Mouse (Mus musculus): ENCODE results near the gene Mta1. TPM values are rescaled to one million over a fixed set of nuclear protein-coding genes. Genes with fewer than 3 reads are reported as not detected.

The Mta1 gene
- polyA plus RNA-seq, 1 experiment from 2014 or later: 15.5 TPM

GRCm38 (mm10) chr12:113106386-113106785 is 8.3 kb downstream of the Mta1 start:
- peaks cover 13 to 43% of the 10 kb centered on the region in 2 experiments for H3K4me1 ChIP-seq (ENCODE audit: control insufficient read depth in 2 of 2, insufficient read depth in 2 of 2, low read length in 2 of 2)
- H3K27me3 ChIP-seq (ENCODE audit: control insufficient read depth, insufficient read depth, low read length): no peaks in the 10 kb centered on the region
- 0 out of 2 replicates have a peak, but pooled peaks cover 3% of the 10 kb centered on the region for H3K36me3 ChIP-seq (ENCODE audit: control insufficient read depth, insufficient read depth, low read length)
- H3K9ac ChIP-seq (ENCODE audit: low read length): no peak overlapping the region
- WGBS: 87% methylated on average over 6 of the region's 6 CpGs
- H3K27ac ChIP-seq (replicated peaks in 1 of 2; ENCODE audit: control insufficient read depth in 1 of 2, insufficient read depth in 1 of 2, low read depth in 2 of 2, low read length in 2 of 2): no peak overlapping the region
- H3K4me2 ChIP-seq (ENCODE audit: low read length): no peak overlapping the region
- no peak for ATAC-seq (ENCODE audit: insufficient number of reproducible peaks, insufficient read depth, low FRiP score, low read depth)
- H3K9me3 ChIP-seq (ENCODE audit: control insufficient read depth, low read length): no peaks in the 10 kb centered on the region
- H3K4me3 ChIP-seq (ENCODE audit: control insufficient read depth in 1 of 2, insufficient read depth in 1 of 2, low read depth in 1 of 2, low read length in 2 of 2): no peak overlapping the region

- no peak overlapping the region for H3K4me3 ChIP-seq (ENCODE audit: control insufficient read depth in 1 of 2, insufficient read depth in 1 of 2, low read depth in 1 of 2, low read length in 2 of 2)
- peaks cover 11% of the 10 kb centered on the region for H3K36me3 ChIP-seq (ENCODE audit: control insufficient read depth, insufficient read depth, low read length)
- H3K9ac ChIP-seq (ENCODE audit: low read length): no peak overlapping the region
- no peak for ATAC-seq (ENCODE audit: insufficient number of reproducible peaks, insufficient read depth, low FRiP score, low read depth)
- H3K4me2 ChIP-seq (ENCODE audit: low read length): no peak overlapping the region
- H3K9me3 ChIP-seq (ENCODE audit: control insufficient read depth, low read length): no peaks in the 10 kb centered on the region
- H3K27ac ChIP-seq (replicated peaks in 1 of 2; ENCODE audit: control insufficient read depth in 1 of 2, insufficient read depth in 1 of 2, low read depth in 2 of 2, low read length in 2 of 2): no peak overlapping the region; a peak in 1 of 4 replicates
- peaks cover 13 to 37% of the 10 kb centered on the region in 2 experiments for H3K4me1 ChIP-seq (ENCODE audit: control insufficient read depth in 2 of 2, insufficient read depth in 2 of 2, low read length in 2 of 2)
- H3K27me3 ChIP-seq (ENCODE audit: control insufficient read depth, insufficient read depth, low read length): no peaks in the 10 kb centered on the region
- 69% methylated on average over 4 of the region's 4 CpGs for whole genome bisulfite sequencing
Measured at GRCm38 (mm10) chr12:113107431-113108124, 9.5 kb downstream of the Mta1 start.

- no peak overlapping the region for H3K9ac ChIP-seq (ENCODE audit: low read length)
- WGBS: 84% methylated on average over 17 of the region's 17 CpGs
- peaks cover 20% of the 10 kb centered on the region for H3K36me3 ChIP-seq (ENCODE audit: control insufficient read depth, insufficient read depth, low read length)
- peak; percentile 11; the same call in 1 of the 2 replicates for ATAC-seq (ENCODE audit: insufficient number of reproducible peaks, insufficient read depth, low FRiP score, low read depth)
- no peak overlapping the region for H3K4me3 ChIP-seq (ENCODE audit: control insufficient read depth in 1 of 2, insufficient read depth in 1 of 2, low read depth in 1 of 2, low read length in 2 of 2)
- H3K4me2 ChIP-seq (ENCODE audit: low read length): no peak overlapping the region
- H3K27me3 ChIP-seq (ENCODE audit: control insufficient read depth, insufficient read depth, low read length): no peaks in the 10 kb centered on the region
- no peak overlapping the region for H3K27ac ChIP-seq (replicated peaks in 1 of 2; ENCODE audit: control insufficient read depth in 1 of 2, insufficient read depth in 1 of 2, low read depth in 2 of 2, low read length in 2 of 2)
- peaks cover 11 to 29% of the 10 kb centered on the region in 2 experiments for H3K4me1 ChIP-seq (ENCODE audit: control insufficient read depth in 2 of 2, insufficient read depth in 2 of 2, low read length in 2 of 2)
- no peaks in the 10 kb centered on the region for H3K9me3 ChIP-seq (ENCODE audit: control insufficient read depth, low read length)
Measured at GRCm38 (mm10) chr12:113108528-113109283, 10.6 kb downstream of the Mta1 start.

GRCm38 (mm10) chr12:113109801-113110200 is 11.7 kb downstream of the Mta1 start:
- no peak for ATAC-seq (ENCODE audit: insufficient number of reproducible peaks, insufficient read depth, low FRiP score, low read depth)
- Histone ChIP-seq H3K4me1 (ENCODE audit: control insufficient read depth in 2 of 2, insufficient read depth in 2 of 2, low read length in 2 of 2) (peaks cover 9 to 27% of the 10 kb centered on the region in 2 experiments; a peak in 3 of 4 replicates), H3K4me2 (ENCODE audit: low read length) (no peak overlapping the region), H3K27ac (replicated peaks in 1 of 2; ENCODE audit: control insufficient read depth in 1 of 2, insufficient read depth in 1 of 2, low read depth in 2 of 2, low read length in 2 of 2) (no peak overlapping the region), H3K27me3 (ENCODE audit: control insufficient read depth, insufficient read depth, low read length) (no peaks in the 10 kb centered on the region), H3K9me3 (ENCODE audit: control insufficient read depth, low read length) (no peaks in the 10 kb centered on the region), H3K4me3 (ENCODE audit: control insufficient read depth in 1 of 2, insufficient read depth in 1 of 2, low read depth in 1 of 2, low read length in 2 of 2) (no peak overlapping the region), H3K36me3 (ENCODE audit: control insufficient read depth, insufficient read depth, low read length) (peaks cover 29% of the 10 kb centered on the region), H3K9ac (ENCODE audit: low read length) (no peak overlapping the region)
- WGBS: 91% methylated on average over 10 of the region's 10 CpGs

GRCm38 (mm10) chr12:113114141-113114540 is 16.1 kb downstream of the Mta1 start:
- Histone ChIP-seq H3K27me3 (ENCODE audit: control insufficient read depth, insufficient read depth, low read length) (no peaks in the 10 kb centered on the region), H3K9ac (ENCODE audit: low read length) (no peak overlapping the region), H3K9me3 (ENCODE audit: control insufficient read depth, low read length) (no peaks in the 10 kb centered on the region), H3K4me2 (ENCODE audit: low read length) (no peak overlapping the region), H3K27ac (replicated peaks in 1 of 2; ENCODE audit: control insufficient read depth in 1 of 2, insufficient read depth in 1 of 2, low read depth in 2 of 2, low read length in 2 of 2) (no peak overlapping the region), H3K36me3 (ENCODE audit: control insufficient read depth, insufficient read depth, low read length) (peaks cover 66% of the 10 kb centered on the region), H3K4me3 (ENCODE audit: control insufficient read depth in 1 of 2, insufficient read depth in 1 of 2, low read depth in 1 of 2, low read length in 2 of 2) (no peak overlapping the region), H3K4me1 (ENCODE audit: control insufficient read depth in 2 of 2, insufficient read depth in 2 of 2, low read length in 2 of 2) (peaks cover 2 to 9% of the 10 kb centered on the region in 2 experiments; a peak in 2 of 4 replicates)
- 79% methylated on average over 4 of the region's 4 CpGs for WGBS
- no peak for ATAC-seq (ENCODE audit: insufficient number of reproducible peaks, insufficient read depth, low FRiP score, low read depth)

- Histone ChIP-seq H3K36me3 (ENCODE audit: control insufficient read depth, insufficient read depth, low read length) (peaks cover 66% of the 10 kb centered on the region), H3K4me1 (ENCODE audit: control insufficient read depth in 2 of 2, insufficient read depth in 2 of 2, low read length in 2 of 2) (peaks cover 4 to 13% of the 10 kb centered on the region in 2 experiments; a peak in 3 of 4 replicates)
- 79% methylated on average over 16 of the region's 16 CpGs for WGBS
Measured at GRCm38 (mm10) chr12:113114856-113115538, 16.9 kb downstream of the Mta1 start.

More at GRCm38 (mm10) chr12:113114856-113115538, 16.9 kb downstream of the Mta1 start:
- Histone ChIP-seq H3K4me2 (ENCODE audit: low read length) (no peak overlapping the region), H3K9ac (ENCODE audit: low read length) (no peak overlapping the region), H3K4me3 (ENCODE audit: control insufficient read depth in 1 of 2, insufficient read depth in 1 of 2, low read depth in 1 of 2, low read length in 2 of 2) (no peak overlapping the region), H3K27me3 (ENCODE audit: control insufficient read depth, insufficient read depth, low read length) (no peaks in the 10 kb centered on the region), H3K9me3 (ENCODE audit: control insufficient read depth, low read length) (no peaks in the 10 kb centered on the region), H3K27ac (replicated peaks in 1 of 2; ENCODE audit: control insufficient read depth in 1 of 2, insufficient read depth in 1 of 2, low read depth in 2 of 2, low read length in 2 of 2) (no peak overlapping the region)
- no peak for ATAC-seq (ENCODE audit: insufficient number of reproducible peaks, insufficient read depth, low FRiP score, low read depth)
